9 mouse cellular contexts compared by ENCODE assay signal in the genomic region with DNA sequence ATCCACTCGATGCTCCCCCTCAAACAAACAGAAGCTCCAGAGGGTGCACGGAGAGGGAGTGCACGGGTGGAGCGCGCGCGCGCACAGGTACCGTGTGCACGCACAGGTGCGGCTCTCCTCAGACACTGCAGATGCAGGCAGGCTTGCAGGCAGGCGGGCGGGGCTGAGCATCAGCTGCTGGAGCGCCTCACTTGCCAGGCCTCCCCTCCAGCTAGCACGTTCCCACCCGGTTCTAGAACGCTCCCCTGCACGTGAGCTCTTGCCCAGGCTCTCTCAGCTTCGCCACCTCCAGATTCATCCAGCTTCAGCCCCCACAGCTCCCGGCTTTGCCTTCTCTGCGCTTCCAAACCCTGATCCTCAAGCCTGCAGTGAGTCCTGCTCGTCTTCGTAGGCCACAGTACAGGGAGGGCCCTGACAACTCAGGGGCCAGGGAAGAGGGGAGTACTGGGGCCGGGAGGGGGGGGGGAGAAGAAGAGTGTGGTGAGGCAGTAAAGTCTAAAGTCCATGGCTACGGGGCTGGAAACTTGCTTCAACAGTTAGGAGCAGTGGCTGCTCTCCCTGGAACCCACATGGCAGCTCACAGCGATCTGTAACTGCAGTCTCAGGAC. TPM values are rescaled to one million over a fixed set of nuclear protein-coding genes. Genes with fewer than 3 reads are reported as not detected.
DNase-seq lines count a peak whose midpoint lies in the region; ATAC-seq and TF ChIP-seq lines count a peak whose summit lies in the region.
"Had no signal": no experiment of that assay in that cellular context is flagged by ENCODE, and none has a peak within 500 bp of the region (broad histone marks: within the 10 kb centered on the region; RNA-seq: fewer than 3 reads in every experiment).

No protein-coding gene starts in this region.

- no peak for TF ChIP-seq CTCF in liver, postnatal 0 days (IDR thresholded peaks at IDR 0.05; ENCODE audit: low read depth)

- no peak overlapping the region for H3K27ac ChIP-seq in midbrain, embryonic 10.5 days (replicated peaks)
- no peak overlapping the region for H3K27ac ChIP-seq in midbrain, embryonic 11.5 days (ENCODE audit: low read depth, low read length)
- no peak overlapping the region for H3K27ac ChIP-seq in stomach, embryonic 15.5 days
- no peak overlapping the region for H3K27ac ChIP-seq in liver, postnatal 0 days (ENCODE audit: low read depth)

- H3K4me3 ChIP-seq in midbrain, embryonic 10.5 days = peak overlapping the region; percentile 24; the same call in 1 of the 2 replicates
- H3K4me3 ChIP-seq in midbrain, embryonic 11.5 days (ENCODE audit: low read depth, low read length) = no peak overlapping the region
- H3K4me3 ChIP-seq in stomach, embryonic 15.5 days (replicated peaks) = 0 out of 2 replicates have a peak overlapping the region, but pooled peaks have one; percentile 2
- no peak overlapping the region for H3K4me3 ChIP-seq in liver, postnatal 0 days (ENCODE audit: low read depth, low read length)

- H3K9ac ChIP-seq in midbrain, embryonic 11.5 days (ENCODE audit: low read length) = no peak overlapping the region
- no peak overlapping the region for H3K9ac ChIP-seq in stomach, embryonic 15.5 days
- no peak overlapping the region for H3K9ac ChIP-seq in liver, postnatal 0 days (replicated peaks)

- ATAC-seq in midbrain, embryonic 11.5 days (ENCODE audit: low FRiP score) = no peak
- peak; percentile 45; the same call in 1 of the 2 replicates for ATAC-seq in stomach, embryonic 15.5 days (ENCODE audit: insufficient read depth, low FRiP score, low read depth)
- ATAC-seq in liver, postnatal 0 days = no peak

- WGBS in midbrain, embryonic 10.5 days = 20% methylated on average over 26 of the region's 26 CpGs
- WGBS in midbrain, embryonic 11.5 days = 19% methylated on average over 26 of the region's 26 CpGs
- 15% methylated on average over 26 of the region's 26 CpGs for WGBS in stomach, embryonic 15.5 days
- 27% methylated on average over 25 of the region's 26 CpGs for WGBS in liver, postnatal 0 days (ENCODE audit: insufficient replicate concordance)

- DNase-seq in midbrain, embryonic 10.5 days (ENCODE audit: low spot score) = no peak
- no peak for DNase-seq in midbrain, embryonic 11.5 days (ENCODE audit: low spot score, missing footprints)
- DNase-seq in frontal cortex, adult 2 months (ENCODE audit: extremely low spot score in 1 of 2, low spot score in 1 of 2) = peak; percentile 51 to 76
- peak; percentile 14 for DNase-seq in left cerebral cortex, postnatal 4 days
- no peak for DNase-seq in ovary, postnatal 10 days (ENCODE audit: low spot score)
- DNase-seq in liver, postnatal 0 days = no peak
- no peak for DNase-seq in thymus, postnatal 0 days (ENCODE audit: low spot score)

- H3K27me3 ChIP-seq in midbrain, embryonic 10.5 days (ENCODE audit: low read depth, poor library complexity, severe bottlenecking) = peaks cover 34% of the 10 kb centered on the region
- peaks cover 11% of the 10 kb centered on the region for H3K27me3 ChIP-seq in midbrain, embryonic 11.5 days (ENCODE audit: control insufficient read depth, insufficient read depth, low read length)
- H3K27me3 ChIP-seq in stomach, embryonic 15.5 days (replicated peaks) = peaks cover 11% of the 10 kb centered on the region; the same call in 1 of the 2 replicates
- H3K27me3 ChIP-seq in liver, postnatal 0 days (ENCODE audit: insufficient read depth, low read length) = peaks cover 11% of the 10 kb centered on the region; the same call in 1 of the 2 replicates
- H3K27me3 ChIP-seq: Patski had no signal

- H3K36me3 ChIP-seq in midbrain, embryonic 10.5 days = no peaks in the 10 kb centered on the region
- no peaks in the 10 kb centered on the region for H3K36me3 ChIP-seq in midbrain, embryonic 11.5 days (ENCODE audit: control insufficient read depth, insufficient read depth, low read length)
- no peaks in the 10 kb centered on the region for H3K36me3 ChIP-seq in stomach, embryonic 15.5 days
- no peaks in the 10 kb centered on the region for H3K36me3 ChIP-seq in liver, postnatal 0 days (replicated peaks; ENCODE audit: insufficient read depth, low read length)

- no peak overlapping the region for H3K4me2 ChIP-seq in midbrain, embryonic 11.5 days
- peak overlapping the region; percentile 32; the same call in 1 of the 2 replicates for H3K4me2 ChIP-seq in stomach, embryonic 15.5 days
- H3K4me2 ChIP-seq in liver, postnatal 0 days (ENCODE audit: low read depth, low read length) = no peak overlapping the region

- H3K4me1 ChIP-seq in midbrain, embryonic 10.5 days = peaks cover 9% of the 10 kb centered on the region
- no peaks in the 10 kb centered on the region for H3K4me1 ChIP-seq in midbrain, embryonic 11.5 days (ENCODE audit: control insufficient read depth, insufficient read depth, low read length)
- H3K4me1 ChIP-seq in stomach, embryonic 15.5 days = peaks cover 4% of the 10 kb centered on the region; the same call in 1 of the 2 replicates
- no peaks in the 10 kb centered on the region for H3K4me1 ChIP-seq in liver, postnatal 0 days (ENCODE audit: insufficient read depth)

- no peaks in the 10 kb centered on the region for H3K9me3 ChIP-seq in midbrain, embryonic 10.5 days (replicated peaks)
- no peaks in the 10 kb centered on the region for H3K9me3 ChIP-seq in midbrain, embryonic 11.5 days (ENCODE audit: control insufficient read depth, low read length)
- no peaks in the 10 kb centered on the region for H3K9me3 ChIP-seq in stomach, embryonic 15.5 days
- no peaks in the 10 kb centered on the region for H3K9me3 ChIP-seq in liver, postnatal 0 days (ENCODE audit: low read length)

- intact Hi-C loops in left cerebral cortex, postnatal 4 days (cut with DNase I) = no loop called here

- no peak for TF ChIP-seq EP300 in liver, postnatal 0 days (IDR thresholded peaks at IDR 0.05; ENCODE audit: low read depth)

RNA-seq across cellular contexts. Expression of gene Scn8a, which starts 44.3 kb away (rescaled TPM):
- 10.6 and 12.3 TPM in 2 replicates for polyA plus RNA-seq in midbrain, embryonic 10.5 days (2016; fragmentation: Nextera tagmentation; extraction: Ambion mirVana)
- 11.6 and 14.9 TPM in 2 replicates for polyA plus RNA-seq in midbrain, embryonic 11.5 days (2014; fragmentation: Nextera tagmentation; extraction: Ambion mirVana)
- 81.3 and 89.0 TPM in 2 replicates for polyA plus RNA-seq in frontal cortex, adult 2 months (2012; rRNA removed)
- 100 to 1,000 TPM; 106 to 113 TPM for total RNA-seq in left cerebral cortex, postnatal 4 days (2021)
- 2.2 and 2.9 TPM in 2 replicates for polyA plus RNA-seq in stomach, embryonic 15.5 days (2015; fragmentation: Nextera tagmentation; extraction: Ambion mirVana)
- 0.44 and 0.63 TPM in 2 replicates for polyA plus RNA-seq in liver, postnatal 0 days (2015; fragmentation: Nextera tagmentation; extraction: Ambion mirVana)
- polyA plus RNA-seq in thymus, postnatal 0 days (2015; fragmentation: Nextera tagmentation; extraction: Ambion mirVana) = 2.0 and 2.1 TPM in 2 replicates

Comparison
In these comparisons a context has a peak if more than half of its experiments do, and no peak if none do; other contexts are left out.
1. H3K4me3 ChIP-seq: peak in midbrain, embryonic 10.5 days (single experiment) and stomach, embryonic 15.5 days (single experiment); none in midbrain, embryonic 11.5 days (single experiment) and liver, postnatal 0 days (single experiment).
2. DNase-seq: peak in frontal cortex, adult 2 months (2 of 2) and left cerebral cortex, postnatal 4 days (single experiment); none in midbrain, embryonic 10.5 days (single experiment), midbrain, embryonic 11.5 days (single experiment), ovary, postnatal 10 days (single experiment), liver, postnatal 0 days (single experiment) and thymus, postnatal 0 days (single experiment).